Mouse (Mus musculus) hindbrain, embryonic 16.5 days (tissue): ENCODE measurements around the gene Smim14. TPM values are rescaled to one million over a fixed set of nuclear protein-coding genes. Genes with fewer than 3 reads are reported as not detected.
"Not testable (repeated sequence)": the region's sequence is repeated elsewhere in the genome, so short reads cannot be mapped to it uniquely, and the experiment has no call there.

Experiments
- ATAC-seq: fragments of 200-750 bp; cut with Nextera tagmentation; 2 replicates; pipeline ENCODE4 v1.8.0; 2017; ENCODE audit warnings: moderate TSS enrichment, moderate library complexity
- H3K27ac ChIP-seq: fragments of 300-500 bp; sonication (generic); 2 replicates; pipeline ENCODE4 v1.5.1; 2014; ENCODE audit warnings: low read depth, mild to moderate bottlenecking, control low read depth, low read length, moderate library complexity
- H3K27me3 ChIP-seq: fragments of 300-500 bp; sonication (generic); replicated peaks from 2 replicates; pipeline ENCODE4 v1.6.1; 2014; ENCODE audit warnings: low read length; ENCODE audit not compliant: control insufficient read depth, insufficient read depth
- H3K36me3 ChIP-seq: fragments of 300-500 bp; sonication (generic); 2 replicates; pipeline ENCODE4 v1.6.1; 2014; ENCODE audit warnings: mild to moderate bottlenecking, low read length, moderate library complexity, mixed read lengths; ENCODE audit not compliant: control insufficient read depth, insufficient read depth
- H3K4me1 ChIP-seq: fragments of 300-500 bp; sonication (generic); 2 replicates; pipeline ENCODE4 v1.6.1; 2014; ENCODE audit warnings: low read depth, low read length; ENCODE audit not compliant: control insufficient read depth, insufficient read depth
- H3K4me2 ChIP-seq: fragments of 300-500 bp; sonication (generic); 2 replicates; pipeline ENCODE4 v1.6.1; 2014; ENCODE audit warnings: mild to moderate bottlenecking, low read length, control low read depth, moderate library complexity
- H3K4me3 ChIP-seq: fragments of 300-500 bp; sonication (generic); 2 replicates; pipeline ENCODE4 v1.5.1; 2014; ENCODE audit warnings: mild to moderate bottlenecking, low read length, control low read depth, moderate library complexity
- H3K9ac ChIP-seq: fragments of 300-500 bp; sonication (generic); 2 replicates; pipeline ENCODE4 v1.6.1; 2014; ENCODE audit warnings: low read depth, mild to moderate bottlenecking, control low read depth, low read length, moderate library complexity
- H3K9me3 ChIP-seq: fragments of 300-500 bp; sonication (generic); 2 replicates; pipeline ENCODE4 v1.6.1; 2014; ENCODE audit warnings: mild to moderate bottlenecking, low read length, moderate library complexity; ENCODE audit not compliant: control insufficient read depth
- WGBS: fragments of 180-500 bp; shearing (Covaris S2); extraction: QIAGEN DNeasy Blood & Tissue Kit; methylation state at CpG from one replicate; pipeline ENCODE4 v1.1.7; 2014; 5-methylcytosine and 5-hydroxymethylcytosine counted together
- polyA plus RNA-seq: library from polyadenylated mRNA; unstranded; fragments of >200 nt; fragmentation: Nextera tagmentation; extraction: Ambion mirVana; gene quantifications from 2 replicates; pipeline ENCODE4 v1.2.1, GENCODE M21; 2015

Gene Smim14
- polyA plus RNA-seq, 1 experiment from 2014 or later = 207 TPM

GRCm38 (mm10) chr5:65480511-65480910 is 56.5 kb downstream of the Smim14 start:
- 74% methylated on average over 4 of the region's 4 CpGs for WGBS
- Histone ChIP-seq H3K4me2 (no peak overlapping the region), H3K27ac (no peak overlapping the region), H3K9ac (no peak overlapping the region), H3K4me1 (no peaks in the 10 kb centered on the region), H3K9me3 (no peaks in the 10 kb centered on the region), H3K27me3 (no peaks in the 10 kb centered on the region), H3K4me3 (no peak overlapping the region), H3K36me3 (no peaks in the 10 kb centered on the region)
- ATAC-seq = no peak

- H3K27ac ChIP-seq = no peak overlapping the region
- H3K36me3 ChIP-seq = no peaks in the 10 kb centered on the region
- H3K4me2 ChIP-seq = no peak overlapping the region
- whole genome bisulfite sequencing = 95% methylated on average over 9 of the region's 9 CpGs
- no peak for ATAC-seq
- H3K27me3 ChIP-seq = no peaks in the 10 kb centered on the region
- H3K9ac ChIP-seq = no peak overlapping the region
- H3K4me1 ChIP-seq = no peaks in the 10 kb centered on the region
- H3K9me3 ChIP-seq = no peaks in the 10 kb centered on the region
- H3K4me3 ChIP-seq = no peak overlapping the region
Measured at GRCm38 (mm10) chr5:65479681-65480445, 57.1 kb downstream of the Smim14 start.

DNA sequence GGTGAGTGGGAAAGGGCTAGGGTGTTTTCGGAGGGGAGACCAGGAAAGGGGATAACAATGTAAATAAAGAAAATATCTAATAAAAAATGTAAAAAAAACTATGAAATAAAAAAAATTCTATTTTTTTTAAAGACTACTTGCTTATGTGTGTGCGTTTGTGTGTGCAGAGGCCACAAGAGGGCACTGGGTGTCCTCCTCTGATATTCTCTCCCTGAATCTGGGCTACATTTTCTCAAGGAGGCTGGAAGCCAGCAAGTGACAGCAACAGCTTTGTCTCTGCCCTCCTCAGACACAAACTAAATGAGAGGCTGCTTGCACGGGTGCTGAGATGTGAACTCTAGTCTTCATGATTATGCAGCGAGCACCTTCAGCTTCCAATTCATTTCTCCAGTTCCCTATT is 58.8 kb downstream of the Smim14 start:
- H3K27ac ChIP-seq = no peak overlapping the region
- no peaks in the 10 kb centered on the region for H3K9me3 ChIP-seq
- H3K4me2 ChIP-seq = no peak overlapping the region
- no peak overlapping the region for H3K4me3 ChIP-seq
- no peak overlapping the region for H3K9ac ChIP-seq
- H3K36me3 ChIP-seq = no peaks in the 10 kb centered on the region
- no peaks in the 10 kb centered on the region for H3K27me3 ChIP-seq
- ATAC-seq = no peak
- no peaks in the 10 kb centered on the region for H3K4me1 ChIP-seq
- 70% methylated on average over 4 of the region's 4 CpGs for WGBS

DNA sequence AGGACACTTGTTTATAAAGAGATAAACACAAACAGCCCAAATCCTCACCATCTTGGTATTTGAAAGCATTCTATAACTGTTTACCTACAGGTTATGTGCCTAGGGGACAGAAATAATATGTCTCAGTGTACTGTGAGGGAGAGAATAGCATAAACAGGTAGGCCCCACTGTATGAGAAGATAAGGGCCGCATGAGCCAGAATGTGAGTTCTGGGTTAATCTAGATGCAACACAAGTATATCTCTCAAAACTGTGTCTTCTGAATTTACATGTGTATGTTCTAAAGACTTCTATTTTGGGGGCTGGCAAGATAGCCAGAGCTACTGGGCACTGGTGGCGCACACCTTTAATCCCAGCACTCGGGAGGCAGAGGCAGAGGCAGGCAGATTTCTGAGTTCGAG is 60.2 kb downstream of the Smim14 start:
- H3K4me3 ChIP-seq, H3K36me3 ChIP-seq, H3K27me3 ChIP-seq, ATAC-seq, H3K4me2 ChIP-seq, H3K4me1 ChIP-seq, H3K27ac ChIP-seq, H3K9me3 ChIP-seq, H3K9ac ChIP-seq: not testable (repeated sequence)
- 96% methylated on average over 4 of the region's 4 CpGs for WGBS

- Histone ChIP-seq H3K36me3 (no peaks in the 10 kb centered on the region), H3K9me3 (no peaks in the 10 kb centered on the region), H3K9ac (no peak overlapping the region), H3K4me2 (no peak overlapping the region), H3K4me3 (no peak overlapping the region), H3K27me3 (no peaks in the 10 kb centered on the region), H3K4me1 (no peaks in the 10 kb centered on the region), H3K27ac (no peak overlapping the region)
- ATAC-seq = no peak
- 76% methylated on average over 2 of the region's 2 CpGs for WGBS
Measured at GRCm38 (mm10) chr5:65475806-65476205, 61.2 kb downstream of the Smim14 start.

- Histone ChIP-seq H3K4me1 (no peaks in the 10 kb centered on the region), H3K36me3 (peaks cover 22% of the 10 kb centered on the region), H3K27me3 (no peaks in the 10 kb centered on the region), H3K27ac (no peak overlapping the region), H3K9ac (no peak overlapping the region), H3K4me2 (no peak overlapping the region), H3K4me3 (no peak overlapping the region), H3K9me3 (no peaks in the 10 kb centered on the region)
- WGBS = 92% methylated on average over 6 of the region's 6 CpGs
- ATAC-seq = no peak
Measured at GRCm38 (mm10) chr5:65469766-65470165, 67.2 kb downstream of the Smim14 start.

- Histone ChIP-seq H3K4me2 (no peak overlapping the region), H3K4me3 (no peak overlapping the region), H3K36me3 (peaks cover 22% of the 10 kb centered on the region), H3K27me3 (no peaks in the 10 kb centered on the region), H3K4me1 (no peaks in the 10 kb centered on the region), H3K9ac (no peak overlapping the region), H3K27ac (no peak overlapping the region), H3K9me3 (no peaks in the 10 kb centered on the region)
- ATAC-seq = no peak
- WGBS = 81% methylated on average over 3 of the region's 3 CpGs
Measured at GRCm38 (mm10) chr5:65466911-65467310, 70.1 kb downstream of the Smim14 start.

DNA sequence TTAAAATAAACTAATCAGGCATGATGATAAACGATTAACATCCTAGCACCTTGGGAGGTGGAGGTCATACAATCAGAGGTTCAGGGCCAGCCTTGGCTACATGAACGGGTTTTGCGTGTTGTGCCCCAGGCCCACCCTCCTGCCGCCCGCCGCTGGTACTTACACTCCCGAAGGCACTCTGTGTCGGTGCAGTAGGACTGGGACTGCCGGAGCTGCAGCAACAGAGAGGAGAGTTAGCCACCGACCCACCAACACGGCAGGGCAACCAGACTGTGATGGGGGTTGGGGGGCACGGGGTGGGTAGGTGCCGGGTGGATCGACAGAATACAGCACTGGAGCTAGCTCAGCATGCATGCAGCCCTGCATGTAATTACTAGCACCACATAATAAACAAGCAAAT is 76.6 kb downstream of the Smim14 start:
- H3K27me3 ChIP-seq = no peaks in the 10 kb centered on the region
- no peaks in the 10 kb centered on the region for H3K4me1 ChIP-seq
- H3K27ac ChIP-seq = no peak overlapping the region
- ATAC-seq = no peak
- H3K9me3 ChIP-seq = no peaks in the 10 kb centered on the region
- H3K9ac ChIP-seq = no peak overlapping the region
- H3K36me3 ChIP-seq = peaks cover 3% of the 10 kb centered on the region; the same call in 1 of the 2 replicates
- WGBS = 90% methylated on average over 14 of the region's 14 CpGs
- H3K4me2 ChIP-seq = no peak overlapping the region
- no peak overlapping the region for H3K4me3 ChIP-seq

- Histone ChIP-seq H3K9ac (no peak overlapping the region), H3K27ac (no peak overlapping the region), H3K4me3 (no peak overlapping the region), H3K36me3 (0 out of 2 replicates have a peak, but pooled peaks cover 3% of the 10 kb centered on the region), H3K9me3 (no peaks in the 10 kb centered on the region), H3K4me1 (no peaks in the 10 kb centered on the region), H3K4me2 (no peak overlapping the region), H3K27me3 (no peaks in the 10 kb centered on the region)
- ATAC-seq = no peak
- WGBS = 90% methylated on average over 3 of the region's 3 CpGs
Measured at GRCm38 (mm10) chr5:65459454-65459853, 77.5 kb downstream of the Smim14 start.
